Mouse (Mus musculus) embryonic fibroblast, embryonic 13.5 days (primary cell): ENCODE data around the gene Fhad1.

ENCODE experiments used
- CTCF ChIP-seq: IDR thresholded peaks from 2 replicates; pipeline ENCODE4 v1.5.1; 2011; ENCODE audit warnings: mild to moderate bottlenecking, control low read depth, low read length, moderate library complexity, borderline replicate concordance; ENCODE audit not compliant: insufficient read depth
- POLR2A ChIP-seq: IDR thresholded peaks from 2 replicates; pipeline ENCODE4 v1.6.1; 2011; ENCODE audit warnings: low read depth, mild to moderate bottlenecking, control low read depth, low read length, moderate library complexity

DNA sequence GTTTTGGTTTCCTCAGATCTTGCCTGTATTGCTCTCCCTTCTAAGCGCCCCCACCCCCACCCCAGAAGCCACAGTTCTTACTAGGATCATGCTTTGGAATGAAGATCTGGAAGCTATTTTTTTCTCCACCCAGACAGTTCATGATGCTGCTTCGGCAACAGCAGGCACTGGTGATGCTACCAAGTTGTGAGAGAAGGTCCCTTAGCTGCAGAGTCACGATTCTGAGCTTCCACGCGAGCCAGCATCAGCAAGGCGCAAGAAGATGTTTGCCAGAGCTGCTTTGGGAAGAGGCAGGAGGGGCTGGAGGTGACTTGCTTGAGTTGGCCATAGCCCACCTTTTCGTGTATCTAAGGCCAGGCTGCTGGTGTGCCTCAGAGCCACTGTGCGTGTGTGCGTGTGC lies 129.4 kb downstream of the Fhad1 start:
- TF ChIP-seq CTCF, result no peak
- TF ChIP-seq POLR2A, result no peak
